Mouse (Mus musculus): ENCODE measurements around the gene Ddx54. TPM values are rescaled to one million over a fixed set of nuclear protein-coding genes. Genes with fewer than 3 reads are reported as not detected.

Ddx54 gene
- polyA plus RNA-seq, 1 experiment from 2014 or later, result 46.9 TPM

DNA sequence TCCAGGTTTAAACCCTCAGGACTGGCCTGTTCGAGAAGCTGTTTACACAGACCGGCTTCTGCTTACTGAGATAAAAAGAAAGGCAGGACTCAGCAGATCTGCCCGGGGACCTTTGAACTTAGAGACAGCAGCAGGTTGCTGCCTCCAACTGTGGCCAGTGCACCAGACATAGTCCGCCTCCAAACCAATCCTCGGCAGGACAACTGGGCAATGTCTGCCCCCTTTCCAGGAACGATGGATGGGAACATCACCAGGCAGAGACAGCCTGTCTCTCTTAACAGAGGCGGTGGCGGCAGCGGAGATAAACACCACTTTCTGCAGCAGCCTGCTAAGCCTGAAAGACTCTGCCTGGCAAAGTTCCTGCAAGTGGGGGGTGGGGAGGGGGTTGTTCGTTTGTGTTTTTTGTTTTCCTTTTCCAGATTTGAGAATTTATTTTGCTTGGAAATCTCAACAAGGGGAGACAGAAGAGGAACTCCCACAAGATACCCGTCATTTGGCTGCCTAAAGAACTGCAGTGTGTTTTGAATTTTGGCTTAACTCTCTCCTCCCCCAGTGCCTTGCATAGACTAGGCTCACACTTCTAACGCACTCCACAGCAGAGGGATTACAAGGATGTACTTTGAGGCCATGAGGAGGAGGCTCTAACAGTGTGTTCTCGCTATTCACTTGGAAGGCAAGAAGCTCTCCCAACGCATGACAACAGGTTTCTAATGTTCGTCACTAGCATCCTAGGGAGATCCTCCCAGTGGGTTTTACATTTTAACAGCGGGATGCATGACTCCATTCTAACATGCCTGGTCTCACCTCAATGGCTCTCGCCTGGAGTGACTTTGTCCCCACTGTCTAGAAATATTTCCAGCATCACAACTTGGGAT, 25.6 kb upstream of the Ddx54 start:
- H3K27ac ChIP-seq (replicated peaks), result no peak overlapping the region
- H3K4me2 ChIP-seq (replicated peaks), result peak overlapping the region; percentile 94
- H3K27me3 ChIP-seq, result no peaks in the 10 kb centered on the region
- 9% methylated on average over 17 of the region's 17 CpGs for WGBS
- H3K4me3 ChIP-seq, result peak overlapping the region; percentile 77
- no peak for ATAC-seq (replicated peaks)
- no peak overlapping the region for H3K9ac ChIP-seq (replicated peaks)
- no peaks in the 10 kb centered on the region for H3K9me3 ChIP-seq
- peaks cover 26% of the 10 kb centered on the region for H3K4me1 ChIP-seq
- peaks cover 3% of the 10 kb centered on the region; the same call in 1 of the 2 replicates for H3K36me3 ChIP-seq

DNA sequence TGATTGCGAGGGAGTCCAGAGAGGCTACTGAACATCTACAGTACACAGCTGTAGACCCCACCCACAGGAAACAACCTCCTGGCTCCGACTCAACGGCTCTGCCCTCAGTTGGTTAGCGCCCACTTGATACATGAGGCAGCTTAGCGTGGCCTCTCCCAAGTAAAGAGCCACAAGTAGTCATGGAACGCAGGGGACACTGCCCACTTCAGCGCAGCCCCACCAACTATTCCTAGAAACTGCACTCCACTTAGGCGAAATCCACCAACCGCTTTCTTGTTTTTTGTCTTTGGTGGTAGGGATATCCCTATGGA, 25.0 kb upstream of the Ddx54 start:
- Histone ChIP-seq H3K27ac (replicated peaks) (no peak overlapping the region), H3K9me3 (no peaks in the 10 kb centered on the region), H3K4me1 (peaks cover 26% of the 10 kb centered on the region), H3K27me3 (no peaks in the 10 kb centered on the region), H3K36me3 (peaks cover 3% of the 10 kb centered on the region; the same call in 1 of the 2 replicates), H3K4me2 (replicated peaks) (peak overlapping the region; percentile 94), H3K4me3 (peak overlapping the region; percentile 77), H3K9ac (replicated peaks) (peak overlapping the region; percentile 81)
- no peak for ATAC-seq (replicated peaks)
- WGBS, result 28% methylated on average over 9 of the region's 9 CpGs

DNA sequence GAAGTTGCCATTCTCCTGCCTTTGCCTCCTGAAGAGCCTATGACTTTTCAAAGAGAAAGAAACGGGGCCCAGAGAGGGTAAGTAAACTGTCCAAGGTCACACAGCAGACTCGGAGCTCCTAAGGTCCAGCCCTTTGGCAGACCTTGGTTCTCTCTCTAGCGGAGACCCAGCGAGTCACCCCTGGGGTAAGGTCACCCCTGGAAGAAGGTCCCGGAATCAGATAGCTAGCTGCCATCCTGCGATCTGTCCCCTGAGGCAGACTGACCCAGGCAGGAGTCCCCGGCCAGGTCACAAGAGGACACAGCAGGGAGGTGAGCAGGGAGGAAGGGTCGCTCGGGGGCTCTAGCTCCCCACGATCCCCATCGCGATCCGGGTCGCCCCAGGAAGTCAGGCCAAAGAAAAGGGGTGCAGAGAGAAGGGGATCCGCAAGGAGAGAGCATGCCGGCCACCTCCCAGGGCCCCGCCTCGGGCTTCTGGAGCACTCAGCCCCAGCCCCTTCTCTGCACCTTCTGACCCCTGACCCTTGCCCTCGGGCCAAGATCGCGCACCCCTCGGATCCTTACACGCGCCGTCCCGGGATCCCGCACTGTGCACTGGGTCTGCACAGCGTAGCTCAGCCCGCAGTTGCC, 24.5 kb upstream of the Ddx54 start:
- Histone ChIP-seq H3K4me2 (replicated peaks) (peak overlapping the region; percentile 94), H3K9me3 (no peaks in the 10 kb centered on the region), H3K27me3 (no peaks in the 10 kb centered on the region), H3K4me1 (peaks cover 26% of the 10 kb centered on the region), H3K36me3 (peaks cover 3% of the 10 kb centered on the region; the same call in 1 of the 2 replicates), H3K4me3 (peak overlapping the region; percentile 77), H3K27ac (replicated peaks) (peak overlapping the region; percentile 81), H3K9ac (replicated peaks) (peak overlapping the region; percentile 81)
- 0 out of 2 replicates have a peak, but pooled peaks have one; percentile 0 for ATAC-seq (replicated peaks)
- WGBS, result 3% methylated on average over 29 of the region's 29 CpGs

DNA sequence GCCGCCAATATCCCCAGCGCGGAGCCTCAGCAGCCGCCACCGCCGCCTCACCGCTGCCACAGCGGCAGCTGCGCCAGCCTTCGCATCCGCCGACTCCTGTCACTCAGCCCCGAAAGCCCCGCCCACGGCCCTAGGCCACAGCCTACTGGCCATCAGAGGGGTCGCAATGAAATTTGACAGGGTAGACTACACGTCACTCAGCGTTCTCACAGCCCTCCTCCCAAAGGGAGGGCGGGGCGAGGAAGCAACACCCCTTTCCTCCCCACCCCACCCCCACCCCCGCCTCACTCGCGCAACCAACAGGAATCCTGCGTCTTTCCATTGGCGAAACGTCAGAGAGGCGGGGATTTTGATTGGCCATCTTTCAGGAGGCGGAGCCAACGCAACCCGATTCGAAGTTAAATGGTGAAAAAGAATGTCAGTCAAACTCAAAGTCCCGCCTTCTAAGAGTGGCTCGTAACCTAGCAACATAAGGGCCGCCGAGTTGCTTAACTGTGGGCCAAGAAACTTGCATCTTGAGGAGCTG, 23.9 kb upstream of the Ddx54 start, which contains the start of the genes Tpcn1 and Iqcd:
Tpcn1 (minus strand) TSS at position 105 of the 526 bp plus-strand sequence.
Iqcd (plus strand) TSS at position 448 of the 526 bp plus-strand sequence.
- peak within 1 kb of the TSS; percentile 81 for H3K27ac ChIP-seq (replicated peaks)
- ATAC-seq (replicated peaks), result peak; percentile 99
- peak within 1 kb of the TSS; percentile 81 for H3K9ac ChIP-seq (replicated peaks)
- WGBS, result under 1% methylated on average over 35 of the region's 35 CpGs
- peak within 1 kb of the TSS; percentile 94 for H3K4me2 ChIP-seq (replicated peaks)
- peaks cover 26% of the 10 kb centered on the region for H3K4me1 ChIP-seq
- no peaks in the 10 kb centered on the region for H3K9me3 ChIP-seq
- H3K27me3 ChIP-seq, result no peaks in the 10 kb centered on the region
- H3K36me3 ChIP-seq, result no peaks in the 10 kb centered on the region; the same call in 1 of the 2 replicates
- peak within 1 kb of the TSS; percentile 77 for H3K4me3 ChIP-seq

DNA sequence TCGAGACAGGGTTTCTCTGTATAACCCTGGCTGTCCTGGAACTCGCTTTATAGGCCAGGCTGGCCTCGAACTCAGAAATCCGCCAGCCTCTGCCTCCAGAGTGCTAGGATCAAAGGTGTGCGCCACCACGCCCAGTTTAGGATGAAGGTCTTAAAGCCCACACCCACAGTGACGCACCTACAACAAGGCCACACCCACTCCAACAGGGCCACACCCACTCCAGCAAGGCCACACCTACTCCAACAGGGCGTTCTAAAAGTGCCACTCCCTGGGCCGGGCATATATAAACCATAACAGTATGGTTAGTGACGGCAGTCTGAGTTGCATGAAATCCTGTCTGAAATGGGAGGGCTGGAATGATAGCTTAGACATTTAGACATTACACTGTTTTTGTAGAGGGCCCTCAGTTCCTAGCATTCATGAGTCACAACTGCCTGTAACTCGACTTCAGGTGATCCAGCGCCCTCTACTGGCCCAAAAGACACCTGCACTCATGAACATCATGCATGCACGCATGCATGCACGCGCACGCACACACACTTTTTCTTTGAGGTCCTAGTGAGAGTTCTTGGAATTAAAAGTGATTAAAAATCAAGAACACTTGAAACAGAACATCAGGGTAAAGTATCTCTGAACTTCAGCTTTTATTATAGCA, 22.1 kb upstream of the Ddx54 start:
- Histone ChIP-seq H3K27ac (replicated peaks) (no peak overlapping the region), H3K9ac (replicated peaks) (no peak overlapping the region), H3K27me3 (no peaks in the 10 kb centered on the region), H3K36me3 (no peaks in the 10 kb centered on the region), H3K4me1 (peaks cover 23% of the 10 kb centered on the region), H3K9me3 (no peaks in the 10 kb centered on the region), H3K4me3 (no peak overlapping the region), H3K4me2 (replicated peaks) (no peak overlapping the region)
- WGBS, result 74% methylated on average over 16 of the region's 16 CpGs
- no peak for ATAC-seq (replicated peaks)

DNA sequence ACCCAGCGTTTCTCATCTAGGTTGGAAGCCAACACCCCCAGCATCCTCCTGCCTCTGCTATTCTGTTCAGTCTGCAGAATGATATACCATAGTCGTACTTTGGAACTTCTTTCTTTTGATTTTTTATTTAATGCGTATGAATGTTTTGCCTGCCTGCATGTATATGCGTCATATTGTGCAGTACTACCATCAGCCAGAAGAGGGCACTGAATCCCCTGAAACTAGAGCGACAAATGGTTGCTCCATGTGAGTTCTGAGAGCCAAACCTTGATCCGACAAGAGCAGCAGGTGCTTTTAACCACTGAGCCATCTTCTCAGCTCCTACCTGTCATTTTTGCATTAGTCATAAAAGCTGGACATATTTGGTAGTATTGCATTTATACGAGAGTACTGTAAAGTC, 20.4 kb upstream of the Ddx54 start:
- H3K27ac ChIP-seq (replicated peaks), result no peak overlapping the region
- ATAC-seq (replicated peaks), result no peak

DNA sequence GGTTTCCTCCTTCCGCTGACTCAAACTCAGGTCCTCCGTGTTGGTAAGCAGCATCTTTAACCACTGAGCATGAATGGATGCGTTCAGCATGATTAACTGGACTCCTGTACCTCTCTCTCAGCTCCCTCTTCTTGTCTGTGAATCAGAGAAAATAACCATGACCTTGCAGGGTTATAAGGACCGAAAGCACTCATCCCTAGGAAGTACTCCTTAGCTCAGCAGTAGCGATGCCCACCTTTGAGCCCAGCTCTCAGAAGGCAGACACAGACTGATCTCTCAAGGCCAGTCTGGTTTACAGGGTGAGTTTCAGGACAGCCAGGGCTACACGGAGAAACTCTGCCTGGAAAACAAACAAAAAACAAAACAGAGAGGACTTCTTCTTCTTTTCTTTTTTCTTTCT, 18.1 kb upstream of the Ddx54 start:
- no peaks in the 10 kb centered on the region for H3K9me3 ChIP-seq
- H3K4me1 ChIP-seq, result no peaks in the 10 kb centered on the region
- 88% methylated on average over 6 of the region's 6 CpGs for WGBS
- H3K9ac ChIP-seq (replicated peaks), result no peak overlapping the region
- no peak overlapping the region for H3K27ac ChIP-seq (replicated peaks)
- no peak for ATAC-seq (replicated peaks)
- H3K27me3 ChIP-seq, result no peaks in the 10 kb centered on the region
- no peak overlapping the region for H3K4me3 ChIP-seq
- no peaks in the 10 kb centered on the region for H3K36me3 ChIP-seq
- H3K4me2 ChIP-seq (replicated peaks), result no peak overlapping the region

More for the DNA sequence above, 20.4 kb upstream of the Ddx54 start:
- no peaks in the 10 kb centered on the region for H3K36me3 ChIP-seq
- H3K9ac ChIP-seq (replicated peaks), result no peak overlapping the region
- H3K9me3 ChIP-seq, result no peaks in the 10 kb centered on the region
- no peak overlapping the region for H3K4me3 ChIP-seq
- no peak overlapping the region for H3K4me2 ChIP-seq (replicated peaks)
- peaks cover 15% of the 10 kb centered on the region for H3K4me1 ChIP-seq
- no peaks in the 10 kb centered on the region for H3K27me3 ChIP-seq
- WGBS, result 69% methylated on average over 7 of the region's 7 CpGs

DNA sequence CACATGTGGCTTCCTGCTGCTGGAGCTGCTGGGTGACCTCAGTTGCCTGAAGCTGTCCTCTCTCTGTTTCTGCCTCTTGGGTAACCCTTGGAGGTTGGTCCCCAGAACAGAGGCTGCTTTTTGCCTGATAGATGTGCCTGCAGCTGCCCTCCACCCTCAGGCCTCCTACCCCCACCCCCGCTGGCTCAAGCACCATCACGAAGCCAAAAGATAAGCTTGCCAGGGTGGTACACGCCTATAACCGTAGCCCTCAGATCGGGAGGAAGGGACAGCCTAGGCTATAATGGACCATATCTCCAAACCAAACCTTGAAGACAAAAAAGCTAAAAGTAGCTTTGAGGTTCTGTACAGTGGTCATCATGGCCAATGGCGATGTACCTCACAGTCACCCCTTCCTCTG, 12.9 kb upstream of the Ddx54 start:
- Histone ChIP-seq H3K4me1 (no peaks in the 10 kb centered on the region), H3K9me3 (no peaks in the 10 kb centered on the region), H3K4me3 (no peak overlapping the region), H3K27ac (replicated peaks) (no peak overlapping the region), H3K9ac (replicated peaks) (no peak overlapping the region), H3K4me2 (replicated peaks) (no peak overlapping the region), H3K27me3 (no peaks in the 10 kb centered on the region), H3K36me3 (no peaks in the 10 kb centered on the region)
- ATAC-seq (replicated peaks), result no peak
- 96% methylated on average over 6 of the region's 6 CpGs for WGBS

DNA sequence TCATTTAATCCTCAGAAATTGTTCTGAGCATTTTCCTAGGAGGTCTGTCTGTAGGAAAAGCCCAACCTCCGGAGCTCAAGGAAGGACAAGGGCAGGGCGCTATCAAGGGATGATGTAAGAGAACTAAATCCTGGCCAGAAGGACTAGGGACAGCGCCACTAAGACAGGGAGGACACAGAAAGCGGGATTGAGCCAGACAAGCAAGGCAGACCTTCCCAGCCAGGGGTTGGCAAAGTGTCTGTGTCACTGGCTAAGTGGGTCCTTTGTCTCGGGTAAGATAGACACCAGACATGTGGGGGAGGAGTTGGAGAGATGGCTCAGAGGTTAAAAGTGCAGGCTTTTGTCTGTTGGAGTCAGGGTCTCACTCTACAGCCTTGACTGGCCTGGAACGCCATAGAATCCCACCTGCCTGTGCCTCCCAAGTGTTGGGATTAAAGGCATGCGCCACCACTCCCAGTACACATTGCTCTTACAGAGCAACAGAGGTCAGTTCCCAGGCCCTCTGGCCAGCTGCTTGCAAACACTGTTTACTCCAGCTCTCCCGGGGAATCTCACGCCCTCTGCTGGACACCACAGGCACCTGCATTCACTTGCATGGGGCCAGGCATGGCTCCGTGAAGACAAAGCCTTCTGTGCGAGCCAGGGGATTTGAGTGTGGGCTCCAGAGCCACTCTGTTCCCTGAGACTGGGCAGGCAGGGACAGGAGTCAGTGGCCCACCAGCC, 11.4 kb upstream of the Ddx54 start:
- no peaks in the 10 kb centered on the region for H3K9me3 ChIP-seq
- H3K4me2 ChIP-seq (replicated peaks), result no peak overlapping the region
- 66% methylated on average over 11 of the region's 11 CpGs for WGBS
- no peak for ATAC-seq (replicated peaks)
- H3K4me1 ChIP-seq, result peaks cover 5% of the 10 kb centered on the region
- no peak overlapping the region for H3K4me3 ChIP-seq
- H3K27me3 ChIP-seq, result no peaks in the 10 kb centered on the region
- no peak overlapping the region for H3K27ac ChIP-seq (replicated peaks)
- H3K9ac ChIP-seq (replicated peaks), result no peak overlapping the region
- no peaks in the 10 kb centered on the region for H3K36me3 ChIP-seq

DNA sequence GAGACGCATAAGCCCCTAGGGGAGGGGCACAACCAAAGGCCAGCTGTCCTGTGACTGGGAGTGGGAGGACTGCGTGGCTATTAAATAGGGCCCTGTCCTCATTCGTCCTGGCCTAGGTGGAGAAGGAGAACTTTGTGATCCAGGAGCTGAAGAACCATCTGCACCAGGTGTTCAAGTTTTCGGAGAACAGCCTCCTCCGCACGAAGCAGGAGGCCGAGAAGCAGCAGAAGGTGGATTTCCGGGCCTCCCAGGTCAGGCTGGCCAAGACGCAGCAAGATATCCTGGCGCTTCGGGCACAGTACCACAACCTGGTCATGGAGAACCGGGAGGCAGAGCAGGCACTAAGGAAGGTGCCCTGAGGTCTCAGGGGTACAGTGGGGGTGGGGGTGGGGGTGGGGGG, 10.3 kb upstream of the Ddx54 start:
- H3K4me1 ChIP-seq, result peaks cover 5% of the 10 kb centered on the region
- no peak overlapping the region for H3K27ac ChIP-seq (replicated peaks)
- H3K9ac ChIP-seq (replicated peaks), result no peak overlapping the region
- no peak for ATAC-seq (replicated peaks)
- no peaks in the 10 kb centered on the region for H3K27me3 ChIP-seq
- H3K36me3 ChIP-seq, result no peaks in the 10 kb centered on the region
- H3K4me2 ChIP-seq (replicated peaks), result no peak overlapping the region
- no peak overlapping the region for H3K4me3 ChIP-seq
- no peaks in the 10 kb centered on the region for H3K9me3 ChIP-seq
- WGBS, result 91% methylated on average over 12 of the region's 12 CpGs

DNA sequence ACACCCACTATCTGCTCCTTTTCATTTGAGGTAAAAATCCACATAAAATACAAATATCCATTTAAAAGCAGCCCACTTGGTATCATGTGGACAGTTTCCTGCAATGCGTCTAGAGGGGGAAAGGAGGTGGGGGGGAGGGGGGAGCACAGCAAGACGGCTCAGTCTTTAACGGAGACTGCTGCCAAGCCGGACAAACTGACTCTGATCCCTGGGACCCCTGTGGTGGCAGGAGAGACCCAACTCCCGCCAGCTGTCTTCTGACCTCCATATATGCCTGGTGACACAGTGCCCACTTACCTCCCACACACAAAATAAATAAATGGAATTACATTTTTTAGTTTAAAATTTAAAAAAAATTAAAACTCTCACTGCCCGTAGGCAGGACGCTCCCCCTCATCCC, 9.0 kb upstream of the Ddx54 start:
- Histone ChIP-seq H3K4me1 (peaks cover 5% of the 10 kb centered on the region), H3K4me2 (replicated peaks) (no peak overlapping the region), H3K27ac (replicated peaks) (no peak overlapping the region), H3K9ac (replicated peaks) (no peak overlapping the region), H3K4me3 (no peak overlapping the region), H3K27me3 (no peaks in the 10 kb centered on the region), H3K9me3 (no peaks in the 10 kb centered on the region), H3K36me3 (no peaks in the 10 kb centered on the region; the same call in 1 of the 2 replicates)
- ATAC-seq (replicated peaks), result no peak
- WGBS, result 60% methylated on average over 7 of the region's 7 CpGs
